Mouse (Mus musculus): ENCODE results near the gene Atrn.

The Atrn gene

DNA sequence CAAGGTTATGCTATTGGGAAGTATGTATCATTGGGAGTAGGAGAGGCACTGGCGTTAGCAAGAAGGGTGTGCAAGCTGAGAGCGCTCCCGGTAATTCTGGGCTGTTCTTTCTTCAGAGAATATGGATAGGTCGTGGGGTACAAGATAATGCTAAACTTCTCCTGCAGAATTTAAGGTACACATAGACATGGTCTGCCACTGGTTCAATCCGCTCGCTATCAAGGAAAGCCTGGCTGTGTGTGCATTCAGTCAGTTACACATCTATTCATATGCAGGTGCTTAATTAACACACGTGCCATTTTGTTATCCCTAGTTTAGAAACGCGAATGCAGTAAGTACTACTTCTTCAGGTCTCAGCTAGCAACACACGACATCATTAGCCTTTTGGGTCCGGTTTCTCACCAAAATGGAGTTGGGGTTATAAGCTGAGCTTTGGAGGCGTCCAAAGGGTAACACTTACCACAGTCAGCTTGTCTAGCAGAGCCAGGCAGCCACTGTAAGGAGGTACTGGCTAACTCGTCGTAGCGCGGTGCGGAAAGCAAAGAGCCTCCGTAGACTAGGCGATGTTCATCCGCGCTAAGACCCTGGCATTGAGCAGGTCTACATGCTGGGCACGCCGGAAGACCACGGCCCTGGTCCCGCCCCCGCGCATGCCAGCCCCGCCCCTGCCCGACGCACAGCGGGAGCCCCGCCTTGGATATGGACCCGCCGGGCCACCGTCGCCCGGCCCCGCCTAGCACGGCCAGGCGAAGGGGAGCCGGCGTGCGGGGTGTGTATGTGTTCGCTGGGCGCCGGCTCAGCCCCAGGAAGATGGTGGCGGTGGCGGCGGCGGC lies at the start of gene Atrn, which contains the start of gene 4930402H24Rik:
Atrn (plus strand) TSS at position 745 of the 833 bp plus-strand sequence.
4930402H24Rik (minus strand) TSS at position 656 of the 833 bp plus-strand sequence.
- DNase-seq (ENCODE audit: low read depth, low spot score) = peak; percentile 80

DNA sequence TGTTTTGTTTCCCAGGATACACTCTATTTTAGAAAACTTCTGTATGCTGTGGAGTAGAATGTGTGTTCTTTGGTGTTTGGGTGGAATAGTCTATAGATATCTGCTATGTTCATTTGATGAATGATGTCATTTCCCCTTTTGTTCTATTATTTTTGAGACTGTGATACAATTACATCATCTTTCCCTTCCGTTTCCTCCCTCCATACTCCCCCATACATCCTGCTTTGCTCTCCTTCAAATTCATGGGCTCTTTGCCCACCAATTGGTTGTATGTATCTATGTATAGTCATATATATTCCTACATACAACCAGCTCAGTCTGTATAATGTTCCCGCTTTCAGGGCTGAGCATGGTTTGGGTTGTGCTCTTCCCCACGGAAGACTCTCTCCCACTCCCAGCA lies 44.2 kb upstream of the Atrn start:
- DNase-seq (ENCODE audit: low read depth, low spot score) = no peak

DNA sequence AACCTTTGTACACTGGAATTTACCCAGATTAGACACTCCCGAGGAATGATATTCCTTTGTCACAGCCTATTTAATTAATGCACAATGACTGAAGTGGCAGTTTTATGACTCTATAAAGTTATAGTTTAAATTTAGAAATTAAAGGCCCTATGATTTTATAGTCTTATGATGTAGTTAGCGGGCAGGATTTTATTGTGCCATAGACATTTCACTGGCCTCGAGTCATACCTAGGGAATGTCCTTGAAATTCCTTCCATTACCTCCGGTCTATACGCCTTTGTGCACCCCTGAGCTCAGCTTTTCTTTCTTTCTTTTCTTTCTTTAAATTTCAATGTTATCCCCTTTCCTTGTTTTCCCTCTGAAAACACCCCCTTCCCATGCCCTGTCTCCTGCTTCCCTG lies 35.4 kb upstream of the Atrn start:
- no peak for DNase-seq (ENCODE audit: low read depth, low spot score)

DNA sequence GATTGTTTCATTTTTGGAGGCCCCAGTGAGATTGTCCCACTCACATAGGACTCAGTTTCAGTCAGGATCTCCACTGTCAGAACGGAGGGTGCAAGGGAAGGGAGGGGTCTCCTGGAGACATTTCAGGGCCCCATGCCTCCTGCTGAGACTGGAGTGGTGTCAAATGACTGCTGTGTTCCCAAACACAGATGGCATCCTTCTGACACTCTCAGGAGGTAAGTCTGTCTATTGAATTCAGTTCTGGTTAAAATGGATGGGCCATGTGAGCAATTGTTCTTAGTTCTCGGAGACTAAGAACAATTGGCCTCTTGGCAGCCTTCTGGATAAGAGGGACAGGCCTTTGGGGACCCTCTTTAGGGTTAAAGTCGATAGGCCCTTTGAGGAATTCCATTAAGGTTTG lies 28.9 kb upstream of the Atrn start:
- no peak for DNase-seq (ENCODE audit: low read depth, low spot score)

DNA sequence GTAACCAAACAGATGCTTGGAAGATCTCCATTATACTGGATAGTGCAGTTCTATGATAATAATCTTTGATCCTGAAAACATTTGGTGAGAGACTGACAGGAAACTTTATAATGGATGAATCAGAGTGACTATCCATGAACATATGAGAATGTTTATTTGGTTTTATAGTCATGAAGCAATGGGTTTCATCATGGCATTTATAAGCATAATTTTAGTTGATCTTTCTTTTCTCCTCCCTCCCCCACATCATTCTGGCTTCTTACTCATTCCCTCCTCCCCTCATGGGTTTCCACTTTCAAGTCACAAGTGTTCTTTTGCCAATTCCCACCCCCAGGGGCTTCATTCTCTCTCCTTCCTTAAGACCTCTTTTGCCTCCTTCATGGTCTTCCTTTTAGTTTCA lies 19.3 kb upstream of the Atrn start:
- no peak for DNase-seq (ENCODE audit: low read depth, low spot score)

DNA sequence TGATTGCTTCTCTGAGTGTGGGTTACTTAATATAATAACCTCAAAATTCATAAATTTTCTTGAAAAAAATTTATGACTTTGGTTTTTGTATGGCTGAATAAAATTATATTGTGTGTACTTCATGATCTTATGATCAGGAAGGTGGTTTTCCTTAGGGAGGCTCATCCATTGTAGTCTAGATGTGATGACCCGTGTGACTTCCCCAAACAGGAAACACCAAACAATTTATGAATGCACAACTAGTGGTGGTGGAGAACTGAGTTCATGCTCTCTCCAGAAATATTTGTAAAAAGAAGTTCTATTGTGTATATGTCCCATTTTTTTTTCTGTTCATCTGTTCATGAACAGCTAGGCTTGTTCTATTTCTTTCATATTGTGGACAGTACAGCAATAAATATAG lies 18.8 kb upstream of the Atrn start:
- no peak for DNase-seq (ENCODE audit: low read depth, low spot score)

DNA sequence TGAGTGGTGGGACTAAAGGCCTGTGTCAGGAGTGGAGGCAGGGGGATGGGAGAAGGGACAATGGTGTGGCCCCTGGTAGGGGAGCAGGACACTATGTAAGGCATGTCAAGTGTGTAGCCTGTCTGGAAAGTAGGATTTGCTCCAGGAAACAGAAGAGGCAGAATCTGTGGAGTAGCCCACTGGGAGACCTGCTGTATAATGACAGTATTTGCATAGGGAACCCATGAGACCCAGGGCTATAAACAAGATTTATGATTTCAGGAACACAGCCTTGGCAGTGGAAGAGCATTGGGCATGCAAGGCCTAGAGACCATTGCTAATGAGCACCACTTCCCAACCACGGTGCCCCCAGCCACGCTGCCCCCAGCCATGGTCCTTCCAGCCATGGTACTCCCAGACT lies 9.4 kb upstream of the Atrn start:
- DNase-seq (ENCODE audit: low read depth, low spot score) = no peak

DNA sequence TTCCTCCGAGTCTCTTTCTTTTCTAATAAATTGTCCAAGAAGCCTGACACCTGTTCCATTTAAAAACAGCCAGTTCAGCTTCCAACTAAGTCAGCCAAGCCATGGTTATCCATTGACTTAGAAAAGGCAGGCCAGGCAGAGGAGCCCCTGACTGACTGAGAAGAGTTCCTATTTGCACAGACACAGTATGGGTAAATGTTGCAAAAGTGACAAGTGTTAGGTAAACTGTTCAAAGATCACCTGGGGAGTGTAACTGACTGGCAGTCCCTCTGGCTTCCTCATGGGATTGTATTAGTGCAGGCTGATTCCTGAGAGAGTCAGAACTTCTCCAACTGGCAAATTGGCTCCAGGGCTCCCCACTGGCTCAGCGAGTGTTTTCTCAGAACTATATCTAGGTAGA lies 8.4 kb upstream of the Atrn start:
- no peak for DNase-seq (ENCODE audit: low read depth, low spot score)

DNA sequence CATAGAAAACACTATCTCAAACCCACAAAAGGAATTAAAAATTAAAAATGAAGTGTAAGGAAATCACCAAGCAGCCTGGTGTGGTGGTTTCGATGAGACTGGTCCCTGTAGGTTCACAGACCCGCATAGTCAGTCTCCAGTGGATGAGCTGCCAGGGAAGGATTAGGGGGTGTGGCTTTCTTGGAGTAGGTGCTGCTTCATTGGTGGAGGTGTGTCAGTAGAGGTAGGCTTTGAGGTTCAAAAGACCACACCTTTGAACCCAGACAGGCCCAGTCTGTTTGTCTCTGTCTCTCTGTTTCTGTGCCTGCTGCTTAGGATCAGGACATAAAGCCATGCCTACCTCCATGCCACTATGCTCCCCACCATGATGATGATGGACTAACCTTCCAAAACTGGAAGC lies 7.5 kb upstream of the Atrn start:
- no peak for DNase-seq (ENCODE audit: low read depth, low spot score)

DNA sequence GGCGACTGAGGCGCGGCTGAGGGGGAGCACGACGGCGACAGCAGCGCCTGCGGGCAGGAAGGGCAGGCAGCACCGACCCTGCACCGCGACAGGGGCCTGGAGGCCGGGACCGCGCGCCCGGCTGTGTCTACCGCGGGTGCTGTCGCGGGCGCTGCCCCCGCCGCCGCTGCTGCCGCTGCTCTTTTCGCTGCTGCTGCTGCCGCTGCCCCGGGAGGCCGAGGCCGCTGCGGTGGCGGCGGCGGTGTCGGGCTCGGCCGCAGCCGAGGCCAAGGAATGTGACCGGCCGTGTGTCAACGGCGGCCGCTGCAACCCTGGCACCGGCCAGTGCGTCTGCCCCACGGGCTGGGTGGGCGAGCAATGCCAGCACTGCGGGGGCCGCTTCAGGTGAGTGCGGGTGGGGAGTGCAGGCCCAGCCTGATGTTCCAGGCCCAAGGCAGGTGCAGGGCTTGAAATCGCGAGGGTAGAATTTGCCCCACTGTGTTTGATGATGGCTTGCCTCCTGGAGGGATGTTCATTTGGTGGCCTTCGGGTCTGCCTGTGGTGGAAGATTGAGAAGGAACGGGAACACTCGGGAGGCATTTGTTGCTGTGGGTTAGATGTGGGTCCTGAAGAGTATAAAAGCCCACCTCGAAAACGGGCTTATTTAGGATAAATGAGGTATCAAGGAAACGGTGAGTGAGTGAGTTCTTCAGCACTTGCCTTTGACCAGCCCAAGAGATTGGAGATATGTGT lies 455 bp downstream of the Atrn start:
- DNase-seq (ENCODE audit: low read depth, low spot score) = no peak

DNA sequence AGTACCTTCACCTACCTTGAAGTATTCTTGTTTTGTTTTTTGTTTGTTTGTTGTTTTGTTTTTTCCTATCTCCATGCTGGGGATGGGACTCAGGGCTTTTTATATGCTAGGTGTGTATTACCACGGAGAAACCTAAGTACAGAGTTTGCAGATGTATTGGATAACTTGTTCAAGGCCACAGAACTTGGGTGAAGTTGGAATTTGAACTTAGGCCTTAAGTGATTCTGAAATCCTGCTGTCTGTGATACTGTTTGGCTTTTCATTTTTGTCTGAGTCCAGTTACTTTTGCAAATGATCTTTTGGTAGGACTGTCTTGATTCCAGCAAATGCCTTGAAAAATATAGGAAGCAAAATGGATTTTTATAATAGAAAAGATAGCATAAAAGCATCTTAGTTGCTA lies 5.4 kb downstream of the Atrn start:
- DNase-seq (ENCODE audit: low read depth, low spot score) = no peak

DNA sequence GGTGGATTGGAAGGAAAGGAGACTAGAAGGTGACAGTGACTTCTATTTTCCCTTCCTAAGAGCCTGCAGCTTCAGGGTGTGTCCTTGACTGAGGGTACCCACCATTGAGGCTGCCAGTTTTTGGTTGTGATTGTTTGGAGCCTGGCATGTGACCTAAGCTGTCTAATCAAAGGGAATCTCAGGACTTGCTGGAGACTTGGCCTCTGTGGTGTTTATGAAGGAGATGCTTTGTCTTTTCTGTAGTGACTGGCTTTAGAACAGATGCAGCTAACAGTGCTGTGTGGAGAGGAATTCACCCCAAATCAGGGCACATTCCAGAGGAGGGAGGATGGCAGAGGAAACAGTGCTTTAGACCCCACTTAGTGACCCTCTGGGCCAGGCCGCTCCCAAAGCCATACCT lies 8.6 kb downstream of the Atrn start:
- DNase-seq (ENCODE audit: low read depth, low spot score) = no peak

DNA sequence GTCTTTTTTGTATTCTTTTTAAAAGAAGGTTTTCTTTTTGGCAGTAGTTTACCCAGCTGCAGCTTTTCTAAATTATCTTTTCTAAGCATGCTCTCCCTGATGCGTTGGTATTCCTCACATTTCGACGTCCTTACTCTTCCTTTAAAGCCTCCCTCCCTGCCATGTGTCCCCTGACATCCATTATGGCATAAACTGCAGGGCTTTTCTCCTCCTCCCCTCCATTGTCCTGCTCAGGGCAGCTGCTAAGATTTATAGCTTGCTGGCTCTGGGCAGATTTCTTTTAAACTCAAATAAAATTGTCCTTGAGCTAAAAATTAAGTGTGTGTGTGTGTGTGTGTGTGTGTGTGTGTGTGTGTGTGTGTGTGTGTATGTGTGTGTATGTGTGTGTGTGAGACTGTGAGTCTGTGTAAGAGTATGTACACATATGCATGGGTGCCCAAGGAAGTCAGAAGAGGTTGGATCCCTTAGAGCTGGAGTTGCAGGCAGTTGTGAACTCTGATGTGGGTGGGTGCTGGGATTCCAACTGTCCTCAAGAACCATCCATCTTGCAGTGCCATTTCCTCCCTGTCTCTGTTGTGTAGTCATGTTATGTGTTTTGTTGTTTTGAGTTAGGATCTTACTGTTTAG lies 10.3 kb downstream of the Atrn start:
- DNase-seq (ENCODE audit: low read depth, low spot score) = no peak

DNA sequence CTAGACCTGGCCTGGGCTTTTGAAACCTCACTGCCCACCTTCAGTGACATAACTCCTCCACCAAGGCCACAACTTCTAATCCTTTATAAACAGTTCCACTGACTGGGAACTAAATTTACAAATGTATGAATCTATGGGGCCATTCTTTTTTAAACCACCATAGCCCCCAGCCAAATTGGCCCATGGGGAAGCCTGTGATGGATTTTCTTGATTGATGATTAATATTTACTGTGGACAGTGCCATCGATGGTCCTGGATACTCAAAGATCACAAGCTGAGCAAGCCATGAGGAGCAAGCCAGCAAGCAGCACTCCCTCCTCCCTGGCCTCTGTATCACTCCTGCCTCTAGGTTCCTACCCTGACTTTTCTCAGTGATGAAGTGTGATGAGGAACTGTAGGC lies 11.4 kb downstream of the Atrn start:
- DNase-seq (ENCODE audit: low read depth, low spot score) = no peak

DNA sequence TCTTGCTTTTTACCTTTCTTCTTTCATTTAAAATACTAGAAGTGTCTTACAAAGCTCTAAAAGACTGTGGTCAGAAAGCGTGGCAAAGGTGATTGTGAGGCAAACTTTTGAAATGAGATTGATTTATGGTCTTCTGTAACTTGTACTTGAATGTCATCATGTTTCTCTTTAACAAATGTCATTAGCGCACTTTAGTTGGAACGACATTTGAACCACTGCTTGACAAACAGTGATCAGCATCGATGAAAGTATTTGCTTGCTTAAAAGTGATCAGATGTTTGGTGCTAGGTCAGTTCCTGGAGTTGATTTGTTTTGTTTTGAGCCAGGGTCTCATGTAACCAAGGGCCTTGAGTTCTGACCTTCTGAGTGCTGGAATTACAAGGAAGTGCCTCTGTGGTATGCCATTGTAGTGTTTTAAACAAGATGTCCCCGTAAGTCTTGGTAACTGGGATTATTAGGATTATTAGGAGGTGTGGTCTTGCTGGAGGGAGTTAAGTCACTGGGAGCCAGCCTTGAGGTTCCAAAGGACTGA lies 12.8 kb downstream of the Atrn start:
- no peak for DNase-seq (ENCODE audit: low read depth, low spot score)

DNA sequence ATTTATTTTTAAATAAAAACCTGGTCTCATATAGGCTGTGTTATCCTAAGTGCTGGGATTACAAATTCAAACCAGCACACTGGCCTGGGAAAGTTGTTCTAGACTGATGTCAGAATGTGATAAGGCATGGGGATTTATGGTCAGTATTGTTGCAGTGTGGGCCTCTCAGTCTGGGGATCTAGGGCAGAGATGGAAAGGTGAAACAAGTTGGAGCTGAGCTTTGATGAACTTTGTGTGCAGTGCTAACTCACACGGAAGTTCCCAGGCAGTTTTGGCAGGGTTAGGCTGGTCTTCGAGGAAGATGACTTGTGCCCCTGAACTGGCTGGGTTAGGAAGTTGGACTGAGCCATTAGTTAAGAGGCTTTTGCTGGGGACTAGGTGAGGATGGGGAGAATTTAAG lies 18.7 kb downstream of the Atrn start:
- DNase-seq (ENCODE audit: low read depth, low spot score) = no peak

DNA sequence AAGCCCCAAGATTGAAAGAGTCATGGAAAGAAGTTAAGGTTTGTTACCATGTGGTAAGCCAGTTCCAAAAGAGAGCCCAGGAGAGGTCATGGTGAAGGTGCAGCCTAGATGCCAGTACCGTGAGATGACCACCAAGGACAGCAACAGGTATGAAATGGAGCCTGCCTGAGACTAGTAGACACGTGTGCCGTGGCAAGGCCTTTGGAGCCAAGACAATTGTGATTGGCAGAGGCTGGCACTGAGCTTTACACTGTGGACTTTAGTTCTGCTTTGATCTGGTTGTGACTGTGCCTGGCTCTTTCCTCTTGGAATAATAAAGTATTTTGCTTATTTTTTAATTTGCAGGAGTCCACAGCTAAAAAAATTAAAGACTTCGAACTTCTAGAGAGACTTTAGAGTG lies 21.7 kb downstream of the Atrn start:
- DNase-seq (ENCODE audit: low read depth, low spot score) = no peak

DNA sequence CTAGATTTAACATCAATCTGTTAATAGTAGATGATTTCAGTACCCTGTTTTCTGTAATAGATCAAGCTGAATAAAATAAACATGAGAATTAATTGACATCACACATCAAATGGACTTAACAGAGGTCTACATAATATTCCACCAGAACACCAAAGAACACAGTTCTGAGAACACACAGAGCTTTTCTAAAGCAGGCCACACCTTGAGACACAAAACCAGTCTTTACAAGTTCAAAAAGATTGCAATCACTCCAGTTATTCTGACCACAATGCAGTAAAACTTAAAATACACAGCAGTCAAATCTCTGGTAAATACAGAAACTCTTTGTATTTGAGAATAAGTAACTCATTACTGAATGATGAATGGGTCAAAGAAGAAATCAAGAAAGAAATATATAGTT lies 22.2 kb downstream of the Atrn start:
- DNase-seq (ENCODE audit: low read depth, low spot score) = no peak

DNA sequence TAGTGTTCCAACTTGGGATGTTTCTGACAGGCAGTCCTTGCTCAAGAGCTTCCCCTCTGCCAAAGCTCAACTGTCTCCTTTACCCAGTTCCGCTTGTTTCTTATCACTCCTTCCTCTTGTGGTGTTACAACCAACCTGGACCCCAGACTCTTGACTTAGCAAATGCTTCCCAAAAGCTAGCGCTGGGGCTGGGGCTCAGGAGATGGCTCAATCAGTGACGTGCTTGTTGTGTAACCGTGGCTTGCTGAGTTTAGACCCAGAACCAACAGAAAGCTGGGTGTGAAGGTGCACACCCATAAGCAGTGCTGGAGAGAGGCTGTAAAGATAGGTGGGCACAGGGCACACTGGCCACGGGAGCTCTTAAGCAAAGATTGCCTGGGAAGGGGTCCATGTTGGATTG lies 23.7 kb downstream of the Atrn start:
- no peak for DNase-seq (ENCODE audit: low read depth, low spot score)

DNA sequence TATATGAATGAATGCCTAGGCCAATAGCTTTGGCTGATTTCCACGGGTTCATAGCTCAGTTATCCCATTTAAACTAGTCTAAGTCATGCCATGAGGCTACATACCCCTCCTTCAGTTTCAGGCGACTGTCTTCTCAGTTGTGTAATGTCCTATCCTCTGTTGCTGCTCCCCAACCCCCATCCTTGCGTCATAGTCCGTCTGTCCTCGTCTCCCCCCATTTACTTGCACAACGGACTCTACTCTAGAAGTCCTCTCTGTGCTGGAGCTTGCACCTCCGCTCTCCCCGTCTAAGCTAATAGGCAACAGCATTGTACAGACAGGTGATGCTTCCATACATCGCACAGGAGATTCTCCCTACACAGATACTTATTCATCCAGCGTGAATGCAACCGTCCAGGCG lies 26.6 kb downstream of the Atrn start:
- no peak for DNase-seq (ENCODE audit: low read depth, low spot score)

DNA sequence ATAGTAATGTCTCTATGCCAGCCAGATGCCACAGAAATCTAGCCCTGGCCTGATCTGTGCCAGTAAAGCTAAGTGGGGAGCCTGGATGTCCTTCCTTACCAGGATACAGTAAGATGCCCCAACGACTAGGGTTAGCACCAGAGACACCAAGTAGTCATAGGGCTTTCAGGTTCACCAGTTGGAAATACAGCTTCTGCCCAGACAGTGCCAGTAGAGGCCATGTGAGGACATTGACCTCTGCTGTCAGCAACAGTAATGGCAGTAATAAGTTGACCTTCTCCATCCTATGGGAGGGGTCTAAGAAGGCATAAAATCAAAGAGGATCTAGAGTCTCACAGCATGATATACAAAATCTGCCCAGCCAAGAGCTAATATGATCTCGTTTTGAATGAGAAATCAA lies 43.5 kb downstream of the Atrn start:
- DNase-seq (ENCODE audit: low read depth, low spot score) = no peak

DNA sequence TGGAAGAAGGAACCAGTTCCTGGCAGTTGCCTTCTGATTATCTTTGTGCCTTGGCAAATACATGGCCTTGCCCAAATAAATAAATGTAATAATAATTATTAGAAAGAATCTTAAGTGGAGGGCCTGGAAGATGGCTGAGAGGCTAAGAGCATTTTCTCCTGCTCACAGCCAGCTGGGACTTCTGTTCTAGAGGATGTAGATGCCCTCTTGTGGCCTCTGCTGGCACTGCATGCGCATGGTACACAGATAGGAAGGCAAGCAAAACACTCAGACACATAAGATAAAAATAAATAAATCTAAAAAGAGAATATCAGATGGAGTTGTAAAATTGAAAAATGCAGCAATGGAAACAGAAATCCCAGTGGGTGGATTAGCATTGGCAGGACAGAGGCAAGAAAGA lies 44.3 kb downstream of the Atrn start:
- DNase-seq (ENCODE audit: low read depth, low spot score) = peak; percentile 59
